Mouse (Mus musculus) liver, postnatal 0 days (tissue): ENCODE results near the gene Dennd2d.

Experiments used
- CTCF ChIP-seq: sonication (generic); IDR thresholded peaks from 2 replicates; pipeline ENCODE4 v1.5.1; 2016; ENCODE audit warnings: antibody characterized with exemption, low read depth
- EP300 ChIP-seq: IDR thresholded peaks from 2 replicates; pipeline ENCODE4 v1.6.1; 2016; ENCODE audit warnings: antibody characterized with exemption, low read depth, mild to moderate bottlenecking

GRCm38 (mm10) chr3:106528032-106528431, 45.8 kb downstream of the Dennd2d start:
- TF ChIP-seq CTCF: no peak
- no peak for TF ChIP-seq EP300
